Mouse (Mus musculus) heart, adult 2 months (tissue): ENCODE results near the gene Cyp2u1.

Experiments
- CTCF ChIP-seq: fragments of 200-600 bp; IDR thresholded peaks from 2 replicates; pipeline ENCODE4 v1.8.1; 2022; ENCODE audit warnings: antibody characterized with exemption, mild to moderate bottlenecking, moderate library complexity
- POLR2A ChIP-seq: fragments of 200-500 bp; IDR thresholded peaks from 2 replicates; pipeline ENCODE4 v1.6.1; 2011; ENCODE audit warnings: mild to moderate bottlenecking, low read depth, low read length, control low read depth; ENCODE audit not compliant: insufficient read depth

- TF ChIP-seq CTCF (no peak), POLR2A (no peak)
Measured at GRCm38 (mm10) chr3:131303320-131303714, 290 bp upstream of the Cyp2u1 start.
